Mouse (Mus musculus) stomach, embryonic 15.5 days (tissue): ENCODE measurements at regions not wholly inside any gene's neighbourhood (a gene's known extent, or its start where the extent isn't known, plus 50 kb on each side); places are given as distances from the start of the nearest gene placed in this dataset.

Experiments
- ATAC-seq: fragments of 200-750 bp; cut with Nextera tagmentation; 2 replicates; pipeline ENCODE4 v1.8.0; 2017; ENCODE audit warnings: low read depth, moderate number of reproducible peaks, moderate TSS enrichment; ENCODE audit not compliant: insufficient read depth, low FRiP score
- H3K27ac ChIP-seq: fragments of 300-500 bp; sonication (generic); 2 replicates; pipeline ENCODE4 v1.5.1; 2015; ENCODE audit warnings: mild to moderate bottlenecking, inconsistent platforms
- H3K27me3 ChIP-seq: fragments of 300-500 bp; sonication (generic); replicated peaks from 2 replicates; pipeline ENCODE4 v1.6.1; 2015; ENCODE audit warnings: inconsistent platforms
- H3K36me3 ChIP-seq: fragments of 300-500 bp; sonication (generic); 2 replicates; pipeline ENCODE4 v1.6.1; 2015; ENCODE audit warnings: inconsistent platforms
- H3K4me1 ChIP-seq: fragments of 300-500 bp; sonication (generic); 2 replicates; pipeline ENCODE4 v1.6.1; 2015; ENCODE audit warnings: inconsistent platforms
- H3K4me2 ChIP-seq: fragments of 300-500 bp; sonication (generic); 2 replicates; pipeline ENCODE4 v1.6.1; 2015; ENCODE audit warnings: mild to moderate bottlenecking, inconsistent platforms
- H3K4me3 ChIP-seq: fragments of 300-500 bp; sonication (generic); replicated peaks from 2 replicates; pipeline ENCODE4 v1.5.1; 2015; ENCODE audit warnings: inconsistent platforms
- H3K9ac ChIP-seq: fragments of 300-500 bp; sonication (generic); 2 replicates; pipeline ENCODE4 v1.6.1; 2015; ENCODE audit warnings: inconsistent platforms
- H3K9me3 ChIP-seq: fragments of 300-500 bp; sonication (generic); 2 replicates; pipeline ENCODE4 v1.6.1; 2016; ENCODE audit warnings: inconsistent platforms
- WGBS: fragments of 180-500 bp; shearing (Covaris S2); methylation state at CpG from one replicate; pipeline ENCODE4 v1.1.7; 2015; 5-methylcytosine and 5-hydroxymethylcytosine counted together

DNA sequence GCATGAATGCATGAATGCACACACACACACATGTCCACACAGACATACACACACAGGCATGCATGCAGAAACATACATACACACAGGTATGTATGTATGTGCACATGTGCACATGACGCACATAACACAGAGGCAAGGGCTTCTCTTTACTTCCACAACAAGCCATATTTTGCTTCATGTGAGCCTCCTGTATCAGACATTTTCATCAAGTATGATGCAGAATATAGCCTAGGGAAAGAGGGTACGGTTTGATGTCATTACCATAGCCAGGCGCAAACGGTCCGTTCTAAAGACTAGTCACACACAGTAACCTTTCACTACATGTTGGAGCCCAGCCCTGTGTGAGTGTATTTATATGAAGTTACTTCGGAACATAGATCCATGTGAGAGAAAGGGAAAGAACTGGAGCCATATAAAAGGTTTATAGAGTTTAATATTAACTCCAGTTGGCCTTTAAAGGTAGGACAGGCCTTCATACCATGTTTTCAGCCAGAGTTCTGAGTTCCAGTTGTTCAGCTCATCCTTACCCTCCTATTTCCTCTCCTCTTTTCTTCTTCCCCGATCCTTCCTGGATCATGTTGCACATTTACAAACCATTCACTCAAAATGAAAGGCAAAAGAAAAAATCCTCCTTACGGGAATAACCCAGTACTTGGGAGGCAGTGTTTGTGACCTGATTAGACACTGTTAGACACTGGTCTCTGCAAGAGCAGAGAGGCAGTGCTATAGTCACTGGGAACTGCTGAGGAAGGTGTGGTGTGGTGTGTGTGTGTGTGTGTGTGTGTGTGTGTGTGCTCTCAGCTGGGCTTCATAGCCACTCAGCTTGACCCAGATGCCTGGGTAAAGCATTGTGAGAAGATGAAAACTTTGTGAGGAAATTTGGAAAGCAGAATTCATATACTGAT lies 434.1 kb upstream of the Ccnh start:
- Histone ChIP-seq H3K36me3 (no peaks in the 10 kb centered on the region), H3K9ac (no peak overlapping the region), H3K4me1 (no peaks in the 10 kb centered on the region), H3K4me3 (no peak overlapping the region), H3K27ac (no peak overlapping the region), H3K9me3 (no peaks in the 10 kb centered on the region), H3K4me2 (no peak overlapping the region), H3K27me3 (no peaks in the 10 kb centered on the region)
- WGBS: 78% methylated on average over 8 of the region's 8 CpGs
- ATAC-seq: no peak

DNA sequence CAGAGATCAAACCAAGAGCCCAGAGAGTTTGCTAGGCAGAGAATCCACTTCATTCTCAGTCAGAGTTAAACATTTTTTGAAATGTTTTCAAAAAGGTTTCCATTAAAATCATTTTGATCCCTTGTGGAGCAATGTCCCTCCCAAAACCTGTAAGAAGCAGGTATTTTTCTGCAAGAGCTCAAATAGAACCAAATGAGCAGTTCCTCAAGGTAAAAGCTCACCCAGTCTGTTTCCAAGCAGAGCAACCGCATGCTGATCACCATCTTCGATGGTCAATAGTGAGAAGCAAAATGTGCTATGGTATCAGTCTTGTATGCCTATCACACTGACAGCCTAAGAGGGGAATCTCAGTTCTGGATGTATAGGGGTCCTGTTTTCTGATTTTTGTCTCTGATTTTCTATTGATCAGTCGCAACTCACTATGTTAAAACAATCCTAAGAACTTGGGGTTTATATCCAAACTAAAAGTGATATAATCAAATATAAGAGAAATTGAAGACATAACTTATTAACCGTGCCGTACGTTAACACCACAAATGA lies 432.3 kb upstream of the Ccnh start:
- Histone ChIP-seq H3K4me2 (no peak overlapping the region), H3K27me3 (no peaks in the 10 kb centered on the region), H3K9ac (no peak overlapping the region), H3K9me3 (no peaks in the 10 kb centered on the region), H3K4me3 (no peak overlapping the region), H3K36me3 (no peaks in the 10 kb centered on the region), H3K4me1 (no peaks in the 10 kb centered on the region), H3K27ac (no peak overlapping the region)
- no peak for ATAC-seq
- WGBS: 84% methylated on average over 6 of the region's 6 CpGs

DNA sequence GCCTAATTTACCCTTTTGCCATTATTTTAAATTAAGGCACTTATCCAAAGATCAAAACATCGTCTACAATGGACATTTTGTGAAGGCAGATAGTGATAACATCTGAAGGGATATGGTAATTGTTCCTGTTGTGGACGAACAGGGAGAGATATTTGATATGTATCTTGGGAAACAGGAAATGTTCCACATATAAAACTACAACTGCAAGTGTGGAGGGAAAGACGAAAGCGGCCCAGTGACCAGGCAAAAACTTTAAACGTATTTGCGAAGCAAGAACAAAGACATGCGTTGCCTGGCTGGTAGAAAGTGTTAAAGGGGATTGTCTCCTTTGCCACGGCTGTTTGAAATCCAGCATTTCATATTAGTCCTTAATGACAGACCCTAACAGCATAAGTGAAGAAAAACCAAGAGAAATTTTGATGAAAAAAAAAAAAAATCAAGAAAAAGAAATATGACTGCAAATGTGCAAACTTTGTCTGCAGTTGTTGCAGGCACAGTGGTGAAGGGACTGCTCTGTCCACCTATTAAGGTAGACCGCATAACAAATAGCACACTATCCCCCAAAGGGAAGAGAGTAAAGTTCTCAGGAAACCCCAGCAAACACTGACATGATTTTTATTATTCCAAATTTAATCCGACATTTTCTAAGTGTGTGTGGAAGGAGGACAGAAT lies 431.2 kb upstream of the Ccnh start:
- no peak for ATAC-seq
- Histone ChIP-seq H3K4me1 (no peaks in the 10 kb centered on the region), H3K4me3 (no peak overlapping the region), H3K27ac (no peak overlapping the region), H3K9ac (no peak overlapping the region), H3K9me3 (no peaks in the 10 kb centered on the region), H3K27me3 (no peaks in the 10 kb centered on the region), H3K4me2 (no peak overlapping the region), H3K36me3 (no peaks in the 10 kb centered on the region)
- WGBS: 46% methylated on average over 10 of the region's 10 CpGs

DNA sequence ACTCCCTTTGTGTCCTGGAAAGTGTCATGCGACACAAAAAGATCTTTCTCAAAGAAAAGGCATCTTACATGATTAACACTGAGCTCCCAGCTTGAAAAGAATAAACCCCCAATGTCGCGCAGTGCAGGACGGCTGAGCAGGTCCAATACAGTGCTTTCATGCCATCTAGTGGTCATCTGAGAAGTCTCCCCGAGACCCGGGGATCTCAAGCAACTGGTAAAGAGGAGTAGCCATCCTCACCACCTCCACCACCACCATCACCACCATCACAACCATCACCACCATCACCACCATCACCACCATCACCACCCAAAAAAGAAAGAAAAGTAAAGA lies 430.7 kb upstream of the Ccnh start:
- Histone ChIP-seq H3K4me2 (no peak overlapping the region), H3K4me1 (no peaks in the 10 kb centered on the region), H3K9ac (no peak overlapping the region), H3K9me3 (no peaks in the 10 kb centered on the region), H3K4me3 (no peak overlapping the region), H3K27me3 (no peaks in the 10 kb centered on the region), H3K36me3 (no peaks in the 10 kb centered on the region), H3K27ac (no peak overlapping the region)
- ATAC-seq: peak; percentile 81; the same call in 1 of the 2 replicates
- under 1% methylated on average over 6 of the region's 6 CpGs for WGBS

DNA sequence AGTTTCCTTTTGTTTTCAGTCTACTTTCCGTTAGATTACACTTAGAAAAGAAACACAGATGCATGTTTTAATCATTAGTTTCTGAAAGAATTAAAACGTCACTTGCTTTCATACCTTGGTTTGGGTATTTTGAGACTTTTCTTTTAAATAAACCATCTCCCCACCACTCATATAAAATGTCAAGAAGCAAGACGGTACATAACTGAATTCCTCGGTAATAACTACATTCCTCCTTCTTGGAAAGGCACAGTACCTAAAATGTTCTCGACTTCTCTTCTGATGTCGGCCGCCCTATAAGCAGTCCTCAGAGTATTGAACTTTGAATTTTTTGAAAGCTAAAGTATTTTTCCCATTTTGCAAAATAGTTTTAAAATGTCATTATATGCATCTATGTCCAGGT lies 430.1 kb upstream of the Ccnh start:
- Histone ChIP-seq H3K4me1 (no peaks in the 10 kb centered on the region), H3K9ac (no peak overlapping the region), H3K4me3 (no peak overlapping the region), H3K27ac (no peak overlapping the region), H3K4me2 (no peak overlapping the region), H3K9me3 (no peaks in the 10 kb centered on the region), H3K36me3 (no peaks in the 10 kb centered on the region), H3K27me3 (no peaks in the 10 kb centered on the region)
- ATAC-seq: no peak
- 64% methylated on average over 7 of the region's 7 CpGs for WGBS

DNA sequence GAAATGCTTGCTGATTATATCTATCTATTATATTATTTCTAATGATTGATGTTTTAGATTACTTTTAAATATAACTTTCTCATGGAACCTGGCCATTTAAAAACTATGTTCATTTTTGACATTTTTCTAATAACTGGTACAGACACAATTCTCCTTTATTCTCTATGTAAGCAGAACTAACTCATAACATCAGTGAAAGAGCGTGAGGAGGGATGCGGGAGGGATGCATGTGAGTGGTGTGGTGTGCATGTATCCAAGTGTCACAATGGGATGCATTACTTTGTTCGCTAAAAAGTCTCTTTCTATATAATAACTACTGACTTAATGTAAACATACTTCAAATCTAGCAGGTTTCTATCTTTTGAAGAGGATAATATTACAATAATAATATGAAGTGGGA lies 428.7 kb upstream of the Ccnh start:
- H3K4me2 ChIP-seq: no peak overlapping the region
- H3K27ac ChIP-seq: no peak overlapping the region
- no peaks in the 10 kb centered on the region for H3K4me1 ChIP-seq
- H3K4me3 ChIP-seq: no peak overlapping the region
- WGBS: 66% methylated on average over 3 of the region's 3 CpGs
- no peaks in the 10 kb centered on the region for H3K9me3 ChIP-seq
- no peak overlapping the region for H3K9ac ChIP-seq
- H3K27me3 ChIP-seq: no peaks in the 10 kb centered on the region
- H3K36me3 ChIP-seq: no peaks in the 10 kb centered on the region
- ATAC-seq: no peak

DNA sequence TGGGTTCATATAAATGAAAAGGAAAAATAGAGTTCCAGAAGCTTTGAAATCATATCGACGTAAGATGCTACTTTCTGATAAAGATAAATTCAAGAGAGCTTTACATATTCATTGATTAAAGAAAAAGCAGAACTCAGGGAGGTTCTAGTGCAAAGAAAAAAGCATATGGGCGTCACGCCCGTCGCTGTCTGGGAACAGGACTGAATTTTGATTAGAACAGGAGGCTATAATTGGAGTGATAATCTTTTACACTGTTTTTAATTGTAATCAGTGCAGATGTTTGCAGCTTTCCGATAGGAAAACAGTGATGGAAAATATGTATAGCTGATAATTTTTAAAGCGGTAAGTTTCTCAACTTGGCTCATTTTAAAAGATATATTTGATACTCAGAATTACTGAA lies 428.2 kb upstream of the Ccnh start:
- WGBS: 61% methylated on average over 8 of the region's 8 CpGs
- Histone ChIP-seq H3K27me3 (no peaks in the 10 kb centered on the region), H3K36me3 (no peaks in the 10 kb centered on the region), H3K4me3 (no peak overlapping the region), H3K4me2 (no peak overlapping the region), H3K9ac (no peak overlapping the region), H3K4me1 (no peaks in the 10 kb centered on the region), H3K27ac (no peak overlapping the region), H3K9me3 (no peaks in the 10 kb centered on the region)
- no peak for ATAC-seq

DNA sequence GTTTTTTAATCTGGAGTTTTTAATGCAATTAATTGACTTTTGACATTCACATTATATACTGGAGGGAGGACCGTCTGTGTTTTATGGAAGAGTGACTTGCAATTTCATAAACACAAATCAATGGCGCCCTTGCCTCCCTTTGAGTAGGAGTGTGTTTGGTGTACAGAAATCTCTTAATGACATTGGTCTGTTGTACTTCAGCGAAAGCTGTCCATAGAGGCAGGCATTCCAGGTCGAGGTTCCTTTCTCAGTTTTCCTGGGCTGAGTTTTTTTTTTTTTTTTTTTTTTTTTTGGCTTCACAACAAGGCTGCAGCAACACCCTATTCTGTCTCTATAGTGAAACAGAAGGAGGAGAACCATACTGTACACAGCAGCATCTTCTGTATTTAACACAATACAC lies 427.4 kb upstream of the Ccnh start:
- ATAC-seq: no peak
- 52% methylated on average over 4 of the region's 4 CpGs for WGBS
- Histone ChIP-seq H3K9ac (no peak overlapping the region), H3K4me3 (no peak overlapping the region), H3K4me1 (no peaks in the 10 kb centered on the region), H3K4me2 (no peak overlapping the region), H3K27me3 (no peaks in the 10 kb centered on the region), H3K36me3 (no peaks in the 10 kb centered on the region), H3K9me3 (no peaks in the 10 kb centered on the region), H3K27ac (no peak overlapping the region)

DNA sequence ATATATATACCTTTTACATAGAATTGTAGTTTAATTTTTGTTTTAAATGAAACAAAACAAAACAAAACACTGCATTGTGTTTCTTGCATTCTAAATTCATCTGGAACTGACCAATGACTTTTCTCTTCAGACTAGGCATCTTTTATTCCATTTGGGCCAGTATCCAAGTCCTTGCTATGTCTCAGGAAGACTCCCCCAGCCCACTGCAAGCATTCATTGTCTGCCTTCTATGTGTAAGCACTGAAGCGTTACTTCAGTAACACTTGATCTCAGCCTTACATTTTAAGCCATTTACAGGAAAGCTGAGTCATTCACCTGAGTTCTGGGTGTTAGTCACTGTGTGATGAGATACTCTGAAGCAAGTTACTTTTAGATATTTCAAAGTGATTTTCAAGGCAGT lies 425.3 kb upstream of the Ccnh start:
- Histone ChIP-seq H3K9me3 (no peaks in the 10 kb centered on the region), H3K36me3 (no peaks in the 10 kb centered on the region), H3K4me2 (no peak overlapping the region), H3K27ac (no peak overlapping the region), H3K4me3 (no peak overlapping the region), H3K27me3 (no peaks in the 10 kb centered on the region), H3K9ac (no peak overlapping the region), H3K4me1 (no peaks in the 10 kb centered on the region)
- WGBS: 71% methylated on average over 1 of the region's 1 CpGs
- no peak for ATAC-seq

DNA sequence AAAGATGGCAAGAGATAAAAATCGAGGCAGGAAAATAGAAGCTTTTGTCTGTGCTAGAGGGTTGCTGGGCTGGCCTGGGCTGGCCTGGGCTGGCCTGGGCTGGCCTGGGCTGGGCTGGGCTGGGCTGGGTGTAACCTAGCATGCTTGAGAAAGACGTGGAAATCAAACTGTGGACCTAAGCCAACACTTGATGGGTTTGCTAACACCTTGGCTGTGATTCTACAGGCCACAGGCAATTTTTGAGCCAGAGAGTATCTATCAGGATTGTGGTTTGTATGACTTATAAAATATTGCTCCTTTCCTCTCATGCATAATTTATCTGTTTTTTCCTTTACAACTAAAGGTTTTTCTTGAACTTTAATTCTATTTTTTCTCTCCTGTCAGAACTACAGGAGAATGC lies 417.3 kb upstream of the Ccnh start:
- Histone ChIP-seq H3K27me3 (no peaks in the 10 kb centered on the region), H3K9ac (no peak overlapping the region), H3K36me3 (no peaks in the 10 kb centered on the region), H3K4me2 (no peak overlapping the region), H3K27ac (no peak overlapping the region), H3K4me1 (no peaks in the 10 kb centered on the region), H3K9me3 (no peaks in the 10 kb centered on the region), H3K4me3 (no peak overlapping the region)
- WGBS: 31% methylated on average over 2 of the region's 2 CpGs
- no peak for ATAC-seq

DNA sequence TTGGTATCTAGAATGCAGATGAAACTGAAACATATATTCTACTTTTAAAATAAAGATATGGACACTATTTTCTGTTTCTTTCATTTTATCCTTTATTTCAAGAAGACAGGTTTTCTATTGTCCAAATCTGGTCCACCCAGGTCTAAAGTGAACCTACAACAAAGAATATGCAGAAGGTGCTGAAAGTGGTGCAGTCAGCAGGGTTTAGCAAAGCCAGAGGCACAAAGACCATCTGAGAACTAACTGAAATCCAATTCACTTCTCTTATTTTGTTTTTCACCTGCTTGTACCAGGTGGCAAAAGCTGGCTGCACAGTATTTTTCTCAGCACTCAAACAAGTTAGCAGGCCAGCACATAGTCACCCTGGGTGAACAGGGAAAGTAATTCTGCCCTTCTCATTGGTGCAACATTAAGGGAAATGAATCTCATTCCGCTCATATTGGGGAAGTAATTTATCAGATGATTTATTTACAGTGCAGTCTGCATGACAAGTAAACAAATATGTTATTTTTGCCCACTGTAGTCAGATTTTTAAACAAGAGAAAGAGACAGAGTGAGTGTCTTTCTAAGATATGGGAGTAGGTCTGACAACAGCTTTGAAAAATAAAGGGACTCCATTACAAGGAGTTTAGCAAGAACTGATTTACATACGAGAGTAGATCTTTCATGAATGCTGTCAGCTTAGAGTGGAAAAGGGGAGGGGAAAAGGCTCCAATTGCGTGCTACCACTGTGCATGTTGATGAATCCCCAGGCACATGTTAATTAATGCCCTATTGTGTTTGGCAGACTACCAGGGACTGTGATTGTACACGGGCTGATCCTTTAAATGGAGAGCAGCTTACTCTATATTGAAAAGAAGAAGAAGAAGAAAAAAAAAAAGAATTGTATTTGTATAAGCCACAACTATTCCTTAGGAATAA lies 405.9 kb upstream of the Ccnh start:
- Histone ChIP-seq H3K27me3 (no peaks in the 10 kb centered on the region), H3K9me3 (no peaks in the 10 kb centered on the region), H3K9ac (no peak overlapping the region), H3K27ac (no peak overlapping the region), H3K4me3 (no peak overlapping the region), H3K4me1 (no peaks in the 10 kb centered on the region), H3K36me3 (no peaks in the 10 kb centered on the region), H3K4me2 (no peak overlapping the region)
- no peak for ATAC-seq
- 32% methylated on average over 4 of the region's 4 CpGs for WGBS
